Mouse (Mus musculus): ENCODE results near the gene Ccnb3. TPM values are rescaled to one million over a fixed set of nuclear protein-coding genes. Genes with fewer than 3 reads are reported as not detected.
"Not testable (repeated sequence)": the region's sequence is repeated elsewhere in the genome, so short reads cannot be mapped to it uniquely, and the experiment has no call there.

Gene Ccnb3
- not detected in 2 replicates for polyA plus RNA-seq (2014; fragmentation: Nextera tagmentation; extraction: Ambion mirVana)

GRCm38 (mm10) chrX:7041519-7041918 is at the start of gene Ccnb3:
TSS of gene Ccnb3 (minus strand) at chrX:7041619.
- no peak for ATAC-seq (ENCODE audit: low FRiP score)
- 94% methylated on average over 19 of the region's 19 CpGs for WGBS
- Histone ChIP-seq H3K27me3 (ENCODE audit: control insufficient read depth, insufficient read depth, low read length) (no peaks in the 10 kb centered on the region), H3K27ac (no peak within 1 kb of the TSS), H3K9me3 (ENCODE audit: control insufficient read depth, low read length) (no peaks in the 10 kb centered on the region), H3K9ac (no peak within 1 kb of the TSS), H3K4me3 (replicated peaks; ENCODE audit: low read length) (no peak within 1 kb of the TSS), H3K36me3 (replicated peaks; ENCODE audit: control insufficient read depth, insufficient read depth) (no peaks in the 10 kb centered on the region), H3K4me2 (replicated peaks) (no peak within 1 kb of the TSS), H3K4me1 (replicated peaks; ENCODE audit: control insufficient read depth, insufficient read depth, low read length) (no peaks in the 10 kb centered on the region)
- DNase-seq (ENCODE audit: low spot score), result no peak

- no peak for DNase-seq (ENCODE audit: low spot score)
- Histone ChIP-seq H3K27me3 (ENCODE audit: control insufficient read depth, insufficient read depth, low read length) (no peaks in the 10 kb centered on the region), H3K9ac (no peak overlapping the region), H3K4me3 (replicated peaks; ENCODE audit: low read length) (no peak overlapping the region), H3K27ac (no peak overlapping the region), H3K36me3 (replicated peaks; ENCODE audit: control insufficient read depth, insufficient read depth) (no peaks in the 10 kb centered on the region), H3K4me2 (replicated peaks) (no peak overlapping the region), H3K4me1 (replicated peaks; ENCODE audit: control insufficient read depth, insufficient read depth, low read length) (no peaks in the 10 kb centered on the region), H3K9me3 (ENCODE audit: control insufficient read depth, low read length) (no peaks in the 10 kb centered on the region)
- no peak for ATAC-seq (ENCODE audit: low FRiP score)
Observed at GRCm38 (mm10) chrX:7090323-7090722, 48.9 kb upstream of the Ccnb3 start.

GRCm38 (mm10) chrX:7085878-7086277 is 44.5 kb upstream of the Ccnb3 start:
- DNase-seq (ENCODE audit: low spot score) (no peak), ATAC-seq (ENCODE audit: low FRiP score) (no peak)
- no peaks in the 10 kb centered on the region for H3K4me1 ChIP-seq (replicated peaks; ENCODE audit: control insufficient read depth, insufficient read depth, low read length)
- no peaks in the 10 kb centered on the region for H3K9me3 ChIP-seq (ENCODE audit: control insufficient read depth, low read length)
- no peak overlapping the region for H3K9ac ChIP-seq
- H3K36me3 ChIP-seq (replicated peaks; ENCODE audit: control insufficient read depth, insufficient read depth), result no peaks in the 10 kb centered on the region
- no peak overlapping the region for H3K4me3 ChIP-seq (replicated peaks; ENCODE audit: low read length)
- no peak overlapping the region for H3K4me2 ChIP-seq (replicated peaks)
- WGBS, result 88% methylated on average over 1 of the region's 1 CpGs
- no peak overlapping the region for H3K27ac ChIP-seq
- H3K27me3 ChIP-seq (ENCODE audit: control insufficient read depth, insufficient read depth, low read length), result no peaks in the 10 kb centered on the region

DNA sequence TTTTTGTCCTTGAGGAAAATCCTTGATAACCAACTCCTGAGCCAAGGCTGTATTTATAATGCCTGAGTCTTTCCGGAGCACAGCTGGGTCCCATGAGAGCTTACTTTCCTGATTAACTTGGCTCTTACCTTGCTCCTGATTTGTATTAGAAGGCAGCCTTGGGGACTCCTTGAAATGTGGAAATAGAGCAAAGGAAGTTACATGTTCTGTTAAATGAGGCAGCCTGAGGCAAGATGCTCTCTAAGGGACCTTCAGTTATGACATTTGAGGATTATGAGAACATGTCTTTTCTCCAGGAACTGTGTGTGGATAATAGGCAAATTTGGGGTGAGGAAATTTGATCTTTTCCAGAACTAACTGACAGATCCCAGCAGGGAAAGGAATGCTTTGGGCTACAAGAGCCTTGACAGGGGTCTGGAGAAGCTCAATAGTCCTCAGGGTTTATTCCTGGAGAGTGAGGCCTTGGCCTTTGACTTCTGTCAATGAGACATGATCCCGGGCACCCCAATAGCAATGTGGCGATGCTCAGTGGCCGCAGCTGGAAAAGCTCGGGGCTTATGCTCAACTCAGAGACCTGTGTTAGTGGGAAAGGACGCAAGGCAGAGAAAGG is 38.5 kb upstream of the Ccnb3 start:
- no peaks in the 10 kb centered on the region for H3K9me3 ChIP-seq (ENCODE audit: control insufficient read depth, low read length)
- ATAC-seq (ENCODE audit: low FRiP score) (no peak), DNase-seq (ENCODE audit: low spot score) (no peak)
- H3K4me2 ChIP-seq (replicated peaks), result no peak overlapping the region
- H3K4me3 ChIP-seq (replicated peaks; ENCODE audit: low read length), result no peak overlapping the region
- H3K27me3 ChIP-seq (ENCODE audit: control insufficient read depth, insufficient read depth, low read length), result no peaks in the 10 kb centered on the region
- no peak overlapping the region for H3K9ac ChIP-seq
- no peaks in the 10 kb centered on the region for H3K36me3 ChIP-seq (replicated peaks; ENCODE audit: control insufficient read depth, insufficient read depth)
- no peaks in the 10 kb centered on the region for H3K4me1 ChIP-seq (replicated peaks; ENCODE audit: control insufficient read depth, insufficient read depth, low read length)
- WGBS, result 82% methylated on average over 6 of the region's 6 CpGs
- H3K27ac ChIP-seq, result no peak overlapping the region

GRCm38 (mm10) chrX:7068002-7068401 is 26.6 kb upstream of the Ccnb3 start:
- no peak overlapping the region for H3K4me3 ChIP-seq (replicated peaks; ENCODE audit: low read length)
- no peaks in the 10 kb centered on the region for H3K36me3 ChIP-seq (replicated peaks; ENCODE audit: control insufficient read depth, insufficient read depth)
- no peak for DNase-seq (ENCODE audit: low spot score)
- no peak for ATAC-seq (ENCODE audit: low FRiP score)
- no peaks in the 10 kb centered on the region for H3K9me3 ChIP-seq (ENCODE audit: control insufficient read depth, low read length)
- 90% methylated on average over 2 of the region's 2 CpGs for whole genome bisulfite sequencing
- no peak overlapping the region for H3K4me2 ChIP-seq (replicated peaks)
- no peaks in the 10 kb centered on the region for H3K4me1 ChIP-seq (replicated peaks; ENCODE audit: control insufficient read depth, insufficient read depth, low read length)
- no peaks in the 10 kb centered on the region for H3K27me3 ChIP-seq (ENCODE audit: control insufficient read depth, insufficient read depth, low read length)
- no peak overlapping the region for H3K27ac ChIP-seq
- no peak overlapping the region for H3K9ac ChIP-seq

DNA sequence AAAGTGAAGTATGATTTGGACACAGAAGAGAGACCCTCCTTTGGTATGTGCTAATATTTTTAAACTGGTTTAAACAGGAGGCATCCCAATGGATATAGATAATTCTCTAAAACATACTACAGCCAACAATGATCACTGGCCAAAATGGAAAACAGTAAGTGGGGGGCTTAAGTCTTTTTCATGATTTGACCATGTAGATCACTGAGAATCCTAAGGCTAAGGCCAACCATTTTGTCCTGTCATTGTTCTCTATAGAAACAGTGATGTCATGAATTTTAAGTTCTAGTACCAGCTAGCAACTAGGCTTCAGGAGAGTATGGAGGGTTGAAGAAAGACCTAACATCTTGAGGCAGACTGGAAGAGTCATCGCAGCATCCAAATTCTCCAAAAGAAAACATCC is 25.8 kb upstream of the Ccnb3 start, which contains the start of gene Akap4:
TSS of gene Akap4 (plus strand) at position 301 of the 400 bp plus-strand sequence.
- H3K27ac ChIP-seq, result no peak within 1 kb of the TSS
- WGBS, result 92% methylated on average over 1 of the region's 1 CpGs
- H3K27me3 ChIP-seq (ENCODE audit: control insufficient read depth, insufficient read depth, low read length), result no peaks in the 10 kb centered on the region
- H3K9me3 ChIP-seq (ENCODE audit: control insufficient read depth, low read length), result no peaks in the 10 kb centered on the region
- DNase-seq (ENCODE audit: low spot score) (no peak), ATAC-seq (ENCODE audit: low FRiP score) (no peak)
- no peak within 1 kb of the TSS for H3K4me2 ChIP-seq (replicated peaks)
- H3K4me1 ChIP-seq (replicated peaks; ENCODE audit: control insufficient read depth, insufficient read depth, low read length), result no peaks in the 10 kb centered on the region
- no peaks in the 10 kb centered on the region for H3K36me3 ChIP-seq (replicated peaks; ENCODE audit: control insufficient read depth, insufficient read depth)
- no peak within 1 kb of the TSS for H3K9ac ChIP-seq
- no peak within 1 kb of the TSS for H3K4me3 ChIP-seq (replicated peaks; ENCODE audit: low read length)

- no peak for DNase-seq (ENCODE audit: low spot score)
Observed at GRCm38 (mm10) chrX:7064109-7064508, 22.7 kb upstream of the Ccnb3 start.

GRCm38 (mm10) chrX:7057634-7058033 is 16.2 kb upstream of the Ccnb3 start:
- Histone ChIP-seq H3K9me3 (ENCODE audit: control insufficient read depth, low read length) (no peaks in the 10 kb centered on the region), H3K4me3 (replicated peaks; ENCODE audit: low read length) (no peak overlapping the region), H3K4me1 (replicated peaks; ENCODE audit: control insufficient read depth, insufficient read depth, low read length) (no peaks in the 10 kb centered on the region), H3K9ac (no peak overlapping the region), H3K27me3 (ENCODE audit: control insufficient read depth, insufficient read depth, low read length) (no peaks in the 10 kb centered on the region), H3K36me3 (replicated peaks; ENCODE audit: control insufficient read depth, insufficient read depth) (no peaks in the 10 kb centered on the region), H3K4me2 (replicated peaks) (no peak overlapping the region), H3K27ac (no peak overlapping the region)
- ATAC-seq (ENCODE audit: low FRiP score) (no peak), DNase-seq (ENCODE audit: low spot score) (no peak)
- WGBS, result 87% methylated on average over 2 of the region's 2 CpGs

More at GRCm38 (mm10) chrX:7064109-7064508, 22.7 kb upstream of the Ccnb3 start:
- Histone ChIP-seq H3K9me3 (ENCODE audit: control insufficient read depth, low read length) (no peaks in the 10 kb centered on the region), H3K4me1 (replicated peaks; ENCODE audit: control insufficient read depth, insufficient read depth, low read length) (no peaks in the 10 kb centered on the region), H3K9ac (no peak overlapping the region), H3K36me3 (replicated peaks; ENCODE audit: control insufficient read depth, insufficient read depth) (no peaks in the 10 kb centered on the region), H3K27ac (no peak overlapping the region), H3K4me3 (replicated peaks; ENCODE audit: low read length) (no peak overlapping the region), H3K4me2 (replicated peaks) (no peak overlapping the region), H3K27me3 (ENCODE audit: control insufficient read depth, insufficient read depth, low read length) (no peaks in the 10 kb centered on the region)
- no peak for ATAC-seq (ENCODE audit: low FRiP score)

GRCm38 (mm10) chrX:7057056-7057455 is 15.6 kb upstream of the Ccnb3 start:
- Histone ChIP-seq H3K36me3 (replicated peaks; ENCODE audit: control insufficient read depth, insufficient read depth) (no peaks in the 10 kb centered on the region), H3K4me3 (replicated peaks; ENCODE audit: low read length) (no peak overlapping the region), H3K27me3 (ENCODE audit: control insufficient read depth, insufficient read depth, low read length) (no peaks in the 10 kb centered on the region), H3K4me2 (replicated peaks) (no peak overlapping the region), H3K4me1 (replicated peaks; ENCODE audit: control insufficient read depth, insufficient read depth, low read length) (no peaks in the 10 kb centered on the region), H3K27ac (no peak overlapping the region), H3K9ac (no peak overlapping the region), H3K9me3 (ENCODE audit: control insufficient read depth, low read length) (no peaks in the 10 kb centered on the region)
- DNase-seq (ENCODE audit: low spot score) (no peak), ATAC-seq (ENCODE audit: low FRiP score) (no peak)

DNA sequence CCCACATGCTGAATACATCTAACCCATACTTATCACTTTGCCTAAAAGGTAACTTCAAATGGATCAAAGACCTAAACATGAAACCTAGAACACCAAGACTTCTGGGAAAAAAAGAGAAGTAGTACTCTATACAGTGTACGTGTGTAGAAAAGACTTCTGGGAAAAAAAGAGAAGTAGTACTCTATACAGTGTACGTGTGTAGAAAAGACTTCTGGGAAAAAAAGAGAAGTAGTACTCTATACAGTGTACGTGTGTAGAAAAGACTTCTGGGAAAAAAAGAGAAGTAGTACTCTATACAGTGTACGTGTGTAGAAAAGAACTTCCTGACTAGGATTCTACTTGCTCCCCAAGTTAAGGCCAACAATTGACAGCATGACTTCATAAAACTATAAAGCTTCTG is 57.5 kb downstream of the Ccnb3 start:
- H3K9me3 ChIP-seq (ENCODE audit: control insufficient read depth, low read length); H3K36me3 ChIP-seq (replicated peaks; ENCODE audit: control insufficient read depth, insufficient read depth); ATAC-seq (ENCODE audit: low FRiP score); H3K27me3 ChIP-seq (ENCODE audit: control insufficient read depth, insufficient read depth, low read length); DNase-seq (ENCODE audit: low spot score); H3K9ac ChIP-seq; H3K4me1 ChIP-seq (replicated peaks; ENCODE audit: control insufficient read depth, insufficient read depth, low read length); H3K4me2 ChIP-seq (replicated peaks); H3K27ac ChIP-seq; H3K4me3 ChIP-seq (replicated peaks; ENCODE audit: low read length): not testable (repeated sequence)
- 93% methylated on average over 3 of the region's 4 CpGs for WGBS

Measured in hindbrain, embryonic 14.5 days (tissue).